Mouse (Mus musculus) kidney, adult 2 months (tissue): ENCODE measurements around the gene Rabl3.

ENCODE experiments used
- CTCF ChIP-seq: fragments of 200-500 bp; conservative IDR thresholded peaks from 2 replicates; pipeline ENCODE4 v1.5.1; 2011; ENCODE audit warnings: low read depth, mild to moderate bottlenecking, control low read depth, low read length, moderate library complexity, mixed read lengths; ENCODE audit not compliant: insufficient read depth, insufficient read length
- POLR2A ChIP-seq: fragments of 200-500 bp; IDR thresholded peaks from one replicate; pipeline ENCODE4 v1.6.1; 2011; ENCODE audit warnings: low read depth, low read length, control low read depth

GRCm38 (mm10) chr16:37498581-37498980 is 41.1 kb upstream of the Rabl3 start:
- TF ChIP-seq POLR2A (no peak), CTCF (no peak)
